Mouse (Mus musculus) layer of hippocampus, postnatal 14 days (tissue): ENCODE data around the gene Smarca2. TPM values are rescaled to one million over a fixed set of nuclear protein-coding genes. Genes with fewer than 3 reads are reported as not detected.
"Not testable (repeated sequence)": the region's sequence is repeated elsewhere in the genome, so short reads cannot be mapped to it uniquely, and the experiment has no call there.

ENCODE experiments used
- DNase-seq, 2 experiments: peaks; one replicate each; pipeline ENCODE4 v3.0.0; 2021 to 2022; ENCODE audit warnings: low spot score in 2 of 2, mixed read lengths in 1 of 2
- total RNA-seq, 2 experiments: library from RNA; stranded (reverse); gene quantifications; 2 replicates each; pipeline ENCODE4 v1.2.3; 2021

The Smarca2 gene
- total RNA-seq, 2 experiments from 2014 or later, result 154 TPM

GRCm38 (mm10) chr19:26613665-26614064 lies 8.8 kb downstream of the Smarca2 start:
- DNase-seq, result no peak

GRCm38 (mm10) chr19:26616271-26616670 lies 11.4 kb downstream of the Smarca2 start:
- DNase-seq, result no peak

GRCm38 (mm10) chr19:26617287-26617686 lies 12.4 kb downstream of the Smarca2 start:
- no peak for DNase-seq

- DNase-seq, result peak; percentile 35 to 55
Observed at GRCm38 (mm10) chr19:26630712-26631235, 25.9 kb downstream of the Smarca2 start.

- DNase-seq, result no peak
Observed at GRCm38 (mm10) chr19:26632228-26632627, 27.4 kb downstream of the Smarca2 start.

GRCm38 (mm10) chr19:26640556-26640955 lies 35.7 kb downstream of the Smarca2 start:
- DNase-seq, result no peak

- no peak for DNase-seq
Observed at GRCm38 (mm10) chr19:26641269-26641668, 36.4 kb downstream of the Smarca2 start.

GRCm38 (mm10) chr19:26643011-26643410 lies 38.2 kb downstream of the Smarca2 start:
- DNase-seq, result no peak

- DNase-seq, result no peak
Observed at GRCm38 (mm10) chr19:26643936-26644335, 39.1 kb downstream of the Smarca2 start.

GRCm38 (mm10) chr19:26645016-26645415 lies 40.2 kb downstream of the Smarca2 start:
- no peak for DNase-seq

- DNase-seq, result no peak
Observed at GRCm38 (mm10) chr19:26646128-26646527, 41.3 kb downstream of the Smarca2 start.

- DNase-seq, result no peak
Observed at GRCm38 (mm10) chr19:26650585-26651273, 45.9 kb downstream of the Smarca2 start.

- no peak for DNase-seq
Observed at GRCm38 (mm10) chr19:26658324-26658723, 53.5 kb downstream of the Smarca2 start.

GRCm38 (mm10) chr19:26659976-26660375 lies 55.1 kb downstream of the Smarca2 start:
- DNase-seq, result no peak

GRCm38 (mm10) chr19:26661198-26661597 lies 56.3 kb downstream of the Smarca2 start:
- no peak for DNase-seq

- DNase-seq, result no peak
Observed at GRCm38 (mm10) chr19:26666303-26666702, 61.5 kb downstream of the Smarca2 start.

GRCm38 (mm10) chr19:26670089-26670488 lies 65.2 kb downstream of the Smarca2 start:
- no peak for DNase-seq

- DNase-seq, result not testable (repeated sequence)
Observed at GRCm38 (mm10) chr19:26671413-26671812, 66.6 kb downstream of the Smarca2 start.

GRCm38 (mm10) chr19:26675917-26676316 lies 71.1 kb downstream of the Smarca2 start:
- peak in 1 of 2 experiments; percentile 41 for DNase-seq

- DNase-seq, result peak in 1 of 2 experiments; percentile 43
Observed at GRCm38 (mm10) chr19:26678543-26678942, 73.7 kb downstream of the Smarca2 start.

- no peak for DNase-seq
Observed at GRCm38 (mm10) chr19:26679674-26680073, 74.8 kb downstream of the Smarca2 start.

- DNase-seq, result no peak
Observed at GRCm38 (mm10) chr19:26681549-26681948, 76.7 kb downstream of the Smarca2 start.

- DNase-seq, result no peak
Observed at GRCm38 (mm10) chr19:26682130-26682529, 77.3 kb downstream of the Smarca2 start.
